9 mouse cellular contexts compared by ENCODE assay signal in the genomic region with DNA sequence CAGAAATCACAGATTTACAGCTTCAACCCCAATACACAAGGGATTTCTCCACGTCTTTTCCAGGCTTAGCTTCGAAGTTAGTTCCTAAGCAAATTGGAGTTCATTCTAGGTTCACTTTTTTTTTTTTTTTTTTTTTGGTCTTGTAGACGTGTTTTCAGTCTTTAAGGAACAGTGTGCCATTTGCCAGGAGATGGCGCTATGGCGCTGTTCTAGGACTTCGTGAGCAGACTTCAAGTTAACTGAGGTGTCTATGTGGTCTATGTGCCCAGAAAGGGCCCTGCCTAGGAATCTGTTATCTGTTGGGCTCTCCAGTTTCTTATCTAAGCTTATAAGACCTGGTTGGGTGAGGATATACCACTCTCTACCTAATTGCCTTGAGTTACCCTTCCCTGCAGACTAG. TPM values are rescaled to one million over a fixed set of nuclear protein-coding genes. Genes with fewer than 3 reads are reported as not detected.
DNase-seq lines count a peak whose midpoint lies in the region; ATAC-seq and TF ChIP-seq lines count a peak whose summit lies in the region.
"Had no signal": no experiment of that assay in that cellular context is flagged by ENCODE, and none has a peak within 500 bp of the region (broad histone marks: within the 10 kb centered on the region; RNA-seq: fewer than 3 reads in every experiment).

No protein-coding gene starts in this region.

- no peak for ATAC-seq in forebrain, embryonic 11.5 days (replicated peaks; ENCODE audit: low FRiP score)
- no peak for ATAC-seq in forebrain, embryonic 15.5 days (replicated peaks)
- no peak for ATAC-seq in kidney, postnatal 0 days (replicated peaks; ENCODE audit: low FRiP score, low read depth)
- ATAC-seq in lung, embryonic 14.5 days (ENCODE audit: insufficient read depth) = no peak

- no peak overlapping the region for H3K27ac ChIP-seq in forebrain, embryonic 11.5 days (ENCODE audit: low read depth, low read length)
- no peak overlapping the region for H3K27ac ChIP-seq in forebrain, embryonic 15.5 days (replicated peaks)
- no peak overlapping the region for H3K27ac ChIP-seq in kidney, postnatal 0 days
- H3K27ac ChIP-seq in lung, embryonic 14.5 days (ENCODE audit: low read depth) = no peak overlapping the region

- H3K36me3 ChIP-seq in forebrain, embryonic 11.5 days (ENCODE audit: control insufficient read depth, insufficient read depth, low read length) = no peaks in the 10 kb centered on the region
- no peaks in the 10 kb centered on the region for H3K36me3 ChIP-seq in forebrain, embryonic 15.5 days
- H3K36me3 ChIP-seq in kidney, postnatal 0 days (ENCODE audit: insufficient read depth, low read length) = no peaks in the 10 kb centered on the region
- no peaks in the 10 kb centered on the region for H3K36me3 ChIP-seq in lung, embryonic 14.5 days (ENCODE audit: insufficient read depth)

- H3K27me3 ChIP-seq in forebrain, embryonic 11.5 days (ENCODE audit: control insufficient read depth, insufficient read depth, low read length) = peaks cover 2% of the 10 kb centered on the region; the same call in 1 of the 2 replicates
- H3K27me3 ChIP-seq in forebrain, embryonic 15.5 days = peaks cover 13% of the 10 kb centered on the region
- H3K27me3 ChIP-seq in kidney, postnatal 0 days (ENCODE audit: insufficient read depth, low read length) = peaks cover 6% of the 10 kb centered on the region; the same call in 1 of the 2 replicates
- peaks cover 4% of the 10 kb centered on the region; the same call in 1 of the 2 replicates for H3K27me3 ChIP-seq in lung, embryonic 14.5 days (ENCODE audit: insufficient read depth, low read length)

- DNase-seq in forebrain, embryonic 11.5 days (ENCODE audit: low spot score) = peak; percentile 88
- peak; percentile 81 for DNase-seq in urinary bladder, postnatal 14 days (ENCODE audit: low spot score)
- no peak for DNase-seq in urinary bladder, adult 2 months (ENCODE audit: low spot score)
- peak; percentile 93 for DNase-seq in embryo, embryonic 10 days (ENCODE audit: low spot score)
- peak; percentile 82 for DNase-seq in kidney, postnatal 0 days (ENCODE audit: low spot score)
- DNase-seq in lung, embryonic 14.5 days = peak; percentile 92
- DNase-seq in spleen, postnatal 14 days (ENCODE audit: low spot score in 2 of 2) = peak; percentile 36 to 64

- H3K4me2 ChIP-seq in forebrain, embryonic 11.5 days (ENCODE audit: low read depth, low read length, severe bottlenecking) = no peak overlapping the region
- H3K4me2 ChIP-seq in forebrain, embryonic 15.5 days (replicated peaks) = no peak overlapping the region
- H3K4me2 ChIP-seq in kidney, postnatal 0 days (ENCODE audit: low read length) = no peak overlapping the region
- no peak overlapping the region for H3K4me2 ChIP-seq in lung, embryonic 14.5 days

- WGBS in forebrain, embryonic 11.5 days = 7% methylated on average over 6 of the region's 6 CpGs
- WGBS in forebrain, embryonic 15.5 days = 2% methylated on average over 6 of the region's 6 CpGs
- 3% methylated on average over 6 of the region's 6 CpGs for WGBS in kidney, postnatal 0 days
- WGBS in lung, embryonic 14.5 days = 1% methylated on average over 6 of the region's 6 CpGs

- TF ChIP-seq CTCF in kidney, postnatal 0 days (IDR thresholded peaks at IDR 0.05; ENCODE audit: low read depth) = peak; percentile 77
- peak; percentile 68 for TF ChIP-seq CTCF in lung, embryonic 14.5 days (IDR thresholded peaks at IDR 0.05; ENCODE audit: low read depth)

- H3K4me3 ChIP-seq in forebrain, embryonic 11.5 days (ENCODE audit: low read depth, low read length) = no peak overlapping the region
- no peak overlapping the region for H3K4me3 ChIP-seq in forebrain, embryonic 15.5 days
- H3K4me3 ChIP-seq in kidney, postnatal 0 days (replicated peaks; ENCODE audit: low read depth, low read length) = no peak overlapping the region
- H3K4me3 ChIP-seq in lung, embryonic 14.5 days (ENCODE audit: low read depth, low read length) = no peak overlapping the region

- no peaks in the 10 kb centered on the region for H3K4me1 ChIP-seq in forebrain, embryonic 11.5 days (replicated peaks; ENCODE audit: control insufficient read depth, insufficient read depth, low read length)
- no peaks in the 10 kb centered on the region for H3K4me1 ChIP-seq in forebrain, embryonic 15.5 days
- H3K4me1 ChIP-seq in kidney, postnatal 0 days (replicated peaks; ENCODE audit: insufficient read depth, low read length) = no peaks in the 10 kb centered on the region
- no peaks in the 10 kb centered on the region for H3K4me1 ChIP-seq in lung, embryonic 14.5 days (ENCODE audit: insufficient read depth)

- no peak overlapping the region for H3K9ac ChIP-seq in forebrain, embryonic 11.5 days (ENCODE audit: low read length)
- no peak overlapping the region for H3K9ac ChIP-seq in forebrain, embryonic 15.5 days (replicated peaks)
- H3K9ac ChIP-seq in kidney, postnatal 0 days (ENCODE audit: low read depth, low read length) = no peak overlapping the region
- no peak overlapping the region for H3K9ac ChIP-seq in lung, embryonic 14.5 days

- no peaks in the 10 kb centered on the region for H3K9me3 ChIP-seq in forebrain, embryonic 11.5 days (ENCODE audit: control insufficient read depth, low read length)
- H3K9me3 ChIP-seq in forebrain, embryonic 15.5 days = no peaks in the 10 kb centered on the region
- H3K9me3 ChIP-seq in kidney, postnatal 0 days (replicated peaks; ENCODE audit: low read length) = no peaks in the 10 kb centered on the region
- H3K9me3 ChIP-seq in lung, embryonic 14.5 days (ENCODE audit: low read depth, low read length) = no peaks in the 10 kb centered on the region

RNA-seq across cellular contexts. Expression of a gene that starts 8.6 kb away (rescaled TPM):
- 7.0 and 8.5 TPM in 2 replicates for polyA plus RNA-seq in forebrain, embryonic 11.5 days (2014; fragmentation: Nextera tagmentation; extraction: Ambion mirVana)
- 2.2 and 2.3 TPM in 2 replicates for polyA plus RNA-seq in forebrain, embryonic 15.5 days (2015; fragmentation: Nextera tagmentation; extraction: Ambion mirVana)
- polyA plus RNA-seq in urinary bladder, adult 2 months (2012; rRNA removed) = 2.3 and 2.6 TPM in 2 replicates
- 1.9 and 2.2 TPM in 2 replicates for polyA plus RNA-seq in kidney, postnatal 0 days (2015; fragmentation: Nextera tagmentation; extraction: Ambion mirVana)
- polyA plus RNA-seq in lung, embryonic 14.5 days (2014; fragmentation: Nextera tagmentation; extraction: Ambion mirVana) = 0.53 and 0.57 TPM in 2 replicates

RNA-seq across cellular contexts. Expression of a gene that starts 14.1 kb away (rescaled TPM):
- polyA plus RNA-seq in forebrain, embryonic 11.5 days (2014; fragmentation: Nextera tagmentation; extraction: Ambion mirVana) = 0.39 TPM in 1 of 2 replicates, not detected in the other
- polyA plus RNA-seq in forebrain, embryonic 15.5 days (2015; fragmentation: Nextera tagmentation; extraction: Ambion mirVana) = not detected in 2 replicates
- 0.63 and 0.76 TPM in 2 replicates for polyA plus RNA-seq in urinary bladder, adult 2 months (2012; rRNA removed)
- polyA plus RNA-seq in kidney, postnatal 0 days (2015; fragmentation: Nextera tagmentation; extraction: Ambion mirVana) = 0.07 and 0.27 TPM in 2 replicates
- 0.12 and 0.29 TPM in 2 replicates for polyA plus RNA-seq in lung, embryonic 14.5 days (2014; fragmentation: Nextera tagmentation; extraction: Ambion mirVana)

RNA-seq across cellular contexts. Expression of a gene that starts 28.2 kb away (rescaled TPM):
- 1.5 and 2.4 TPM in 2 replicates for polyA plus RNA-seq in forebrain, embryonic 11.5 days (2014; fragmentation: Nextera tagmentation; extraction: Ambion mirVana)
- polyA plus RNA-seq in forebrain, embryonic 15.5 days (2015; fragmentation: Nextera tagmentation; extraction: Ambion mirVana) = 0.50 and 0.80 TPM in 2 replicates
- polyA plus RNA-seq in urinary bladder, adult 2 months (2012; rRNA removed) = 0.94 and 1.4 TPM in 2 replicates
- 0.91 and 1.0 TPM in 2 replicates for polyA plus RNA-seq in kidney, postnatal 0 days (2015; fragmentation: Nextera tagmentation; extraction: Ambion mirVana)
- not detected in 2 replicates for polyA plus RNA-seq in lung, embryonic 14.5 days (2014; fragmentation: Nextera tagmentation; extraction: Ambion mirVana)
- polyA plus RNA-seq: liver, embryonic 16.5 days had no signal

RNA-seq across cellular contexts. Expression of a gene that starts 49.7 kb away (rescaled TPM):
- polyA plus RNA-seq in forebrain, embryonic 11.5 days (2014; fragmentation: Nextera tagmentation; extraction: Ambion mirVana) = 5.8 and 6.7 TPM in 2 replicates
- 0.91 and 1.6 TPM in 2 replicates for polyA plus RNA-seq in forebrain, embryonic 15.5 days (2015; fragmentation: Nextera tagmentation; extraction: Ambion mirVana)
- polyA plus RNA-seq in urinary bladder, adult 2 months (2012; rRNA removed) = 67.0 and 71.9 TPM in 2 replicates
- polyA plus RNA-seq in kidney, postnatal 0 days (2015; fragmentation: Nextera tagmentation; extraction: Ambion mirVana) = 10.3 and 10.8 TPM in 2 replicates
- 1.9 and 2.2 TPM in 2 replicates for polyA plus RNA-seq in lung, embryonic 14.5 days (2014; fragmentation: Nextera tagmentation; extraction: Ambion mirVana)
